Mouse (Mus musculus) lung, embryonic 16.5 days (tissue): ENCODE results near the gene Pla2g2e. TPM values are rescaled to one million over a fixed set of nuclear protein-coding genes. Genes with fewer than 3 reads are reported as not detected.

Experiments
- ATAC-seq: fragments of 200-750 bp; cut with Nextera tagmentation; 2 replicates; pipeline ENCODE4 v1.8.0; 2017; ENCODE audit warnings: low read depth, mild to moderate bottlenecking, moderate library complexity
- H3K27ac ChIP-seq: fragments of 300-500 bp; sonication (generic); 2 replicates; pipeline ENCODE4 v1.5.1; 2014; ENCODE audit warnings: mild to moderate bottlenecking, control low read depth, low read length
- H3K27me3 ChIP-seq: fragments of 300-500 bp; sonication (generic); 2 replicates; pipeline ENCODE4 v1.6.1; 2014; ENCODE audit warnings: low read depth, low read length, mixed read lengths; ENCODE audit not compliant: control insufficient read depth, insufficient read depth
- H3K36me3 ChIP-seq: fragments of 300-500 bp; sonication (generic); 2 replicates; pipeline ENCODE4 v1.6.1; 2014; ENCODE audit warnings: low read length; ENCODE audit not compliant: control insufficient read depth, insufficient read depth
- H3K4me1 ChIP-seq: fragments of 300-500 bp; sonication (generic); replicated peaks from 2 replicates; pipeline ENCODE4 v1.6.1; 2014; ENCODE audit warnings: low read length, mixed read lengths; ENCODE audit not compliant: control insufficient read depth, insufficient read depth
- H3K4me2 ChIP-seq: fragments of 300-500 bp; sonication (generic); 2 replicates; pipeline ENCODE4 v1.6.1; 2014; ENCODE audit warnings: low read depth, low read length, control low read depth
- H3K4me3 ChIP-seq: fragments of 300-500 bp; sonication (generic); 2 replicates; pipeline ENCODE4 v1.5.1; 2014; ENCODE audit warnings: mild to moderate bottlenecking, low read length, control low read depth
- H3K9ac ChIP-seq: fragments of 300-500 bp; sonication (generic); 2 replicates; pipeline ENCODE4 v1.6.1; 2014; ENCODE audit warnings: low read length, control low read depth
- H3K9me3 ChIP-seq: fragments of 300-500 bp; sonication (generic); 2 replicates; pipeline ENCODE4 v1.6.1; 2016; ENCODE audit warnings: low read length; ENCODE audit not compliant: control insufficient read depth
- WGBS: fragments of 180-500 bp; shearing (Covaris S2); extraction: QIAGEN DNeasy Blood & Tissue Kit; methylation state at CpG from one replicate; pipeline ENCODE4 v1.1.7; 2014; 5-methylcytosine and 5-hydroxymethylcytosine counted together
- polyA plus RNA-seq: library from polyadenylated mRNA; unstranded; fragments of >200 nt; fragmentation: Nextera tagmentation; extraction: Ambion mirVana; gene quantifications from 2 replicates; pipeline ENCODE4 v1.2.1, GENCODE M21; 2015

The Pla2g2e gene
- polyA plus RNA-seq = not detected in 2 replicates

GRCm38 (mm10) chr4:138877731-138878130, at the start of gene Pla2g2e:
Gene Pla2g2e (plus strand): TSS chr4:138877942.
- H3K4me1 ChIP-seq = peaks cover 5% of the 10 kb centered on the region; the same call in 1 of the 2 replicates
- H3K9ac ChIP-seq = no peak within 1 kb of the TSS
- no peak within 1 kb of the TSS for H3K27ac ChIP-seq
- H3K4me3 ChIP-seq = no peak within 1 kb of the TSS
- no peak within 1 kb of the TSS for H3K4me2 ChIP-seq
- no peaks in the 10 kb centered on the region for H3K9me3 ChIP-seq
- H3K36me3 ChIP-seq = no peaks in the 10 kb centered on the region
- no peaks in the 10 kb centered on the region; the same call in 1 of the 2 replicates for H3K27me3 ChIP-seq
- ATAC-seq = no peak
- 74% methylated on average over 4 of the region's 4 CpGs for WGBS

DNA sequence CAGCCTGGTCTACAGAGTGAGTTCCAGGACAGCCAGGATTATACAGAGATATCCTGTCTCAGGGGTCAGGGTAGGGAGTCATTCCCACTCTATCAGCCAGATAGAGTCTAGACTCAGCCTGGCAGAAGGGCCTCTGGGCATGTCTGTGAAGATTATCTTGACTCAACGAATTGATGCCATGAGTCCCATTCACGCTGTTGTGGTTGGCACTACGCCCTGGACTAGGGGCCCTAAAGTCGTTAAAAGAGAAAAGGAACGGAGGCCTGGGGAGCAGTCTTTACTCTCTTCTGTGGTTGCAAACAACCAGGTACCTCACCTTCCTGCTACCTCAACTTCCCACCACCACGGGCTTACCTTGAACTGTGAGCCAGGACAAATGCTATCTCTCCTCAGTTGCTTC, 37.9 kb upstream of the Pla2g2e start:
- H3K9ac ChIP-seq = no peak overlapping the region
- H3K4me1 ChIP-seq = no peaks in the 10 kb centered on the region
- no peak overlapping the region for H3K4me3 ChIP-seq
- H3K36me3 ChIP-seq = no peaks in the 10 kb centered on the region
- no peak for ATAC-seq
- no peak overlapping the region for H3K4me2 ChIP-seq
- 75% methylated on average over 6 of the region's 6 CpGs for WGBS
- H3K27me3 ChIP-seq = no peaks in the 10 kb centered on the region
- no peak overlapping the region for H3K27ac ChIP-seq
- peaks cover 14% of the 10 kb centered on the region for H3K9me3 ChIP-seq

DNA sequence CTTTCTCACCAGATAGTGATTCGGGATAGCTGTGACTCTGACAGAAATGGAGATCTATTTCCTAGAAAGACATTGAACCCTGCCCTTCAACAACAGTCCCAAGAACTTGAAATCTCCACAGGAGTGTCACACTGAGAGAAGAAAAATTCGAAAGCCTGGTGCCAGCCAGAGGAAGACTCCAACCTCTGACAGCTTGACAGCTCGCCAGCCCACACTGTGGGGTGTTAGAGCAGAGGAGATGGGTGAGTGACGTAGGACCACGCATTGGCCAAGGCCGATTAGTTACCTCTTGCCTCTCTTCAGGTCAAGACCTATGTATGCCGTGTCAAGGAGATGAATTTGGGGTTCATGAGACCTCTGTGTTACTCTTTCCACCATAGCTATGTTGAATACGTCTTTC, 37.0 kb upstream of the Pla2g2e start:
- H3K4me2 ChIP-seq = no peak overlapping the region
- no peak overlapping the region for H3K27ac ChIP-seq
- peaks cover 14% of the 10 kb centered on the region for H3K9me3 ChIP-seq
- H3K4me1 ChIP-seq = no peaks in the 10 kb centered on the region
- H3K36me3 ChIP-seq = no peaks in the 10 kb centered on the region
- ATAC-seq = no peak
- 67% methylated on average over 8 of the region's 8 CpGs for WGBS
- no peak overlapping the region for H3K4me3 ChIP-seq
- H3K27me3 ChIP-seq = no peaks in the 10 kb centered on the region
- H3K9ac ChIP-seq = no peak overlapping the region

GRCm38 (mm10) chr4:138841386-138841785, 36.4 kb upstream of the Pla2g2e start:
- no peak for ATAC-seq
- 54% methylated on average over 7 of the region's 7 CpGs for WGBS

DNA sequence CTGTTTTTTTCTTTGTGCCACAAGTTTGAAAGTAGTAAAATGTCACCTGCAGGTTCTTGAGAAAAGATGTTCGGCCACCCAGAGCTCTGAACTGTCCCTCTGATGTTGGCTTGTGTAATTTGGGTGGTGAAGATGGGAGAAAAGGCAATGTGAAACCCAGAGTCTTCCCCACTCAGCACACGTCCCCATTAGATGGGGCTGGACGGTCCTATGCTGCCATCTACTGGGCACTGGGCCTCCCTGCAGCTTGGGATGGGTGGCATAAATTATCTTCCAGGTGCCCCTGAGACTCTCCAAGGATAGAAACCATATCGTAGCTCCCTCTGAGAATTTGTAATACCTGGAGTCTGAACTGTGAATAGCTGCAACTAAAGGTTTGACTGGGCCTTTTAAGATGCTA, 26.3 kb upstream of the Pla2g2e start:
- no peaks in the 10 kb centered on the region for H3K36me3 ChIP-seq
- 3% methylated on average over 4 of the region's 4 CpGs for WGBS
- H3K4me2 ChIP-seq = no peak overlapping the region
- H3K9me3 ChIP-seq = no peaks in the 10 kb centered on the region
- H3K9ac ChIP-seq = no peak overlapping the region
- no peak overlapping the region for H3K4me3 ChIP-seq
- no peaks in the 10 kb centered on the region for H3K4me1 ChIP-seq
- H3K27me3 ChIP-seq = no peaks in the 10 kb centered on the region
- no peak for ATAC-seq
- H3K27ac ChIP-seq = no peak overlapping the region

More at GRCm38 (mm10) chr4:138841386-138841785, 36.4 kb upstream of the Pla2g2e start:
- H3K4me2 ChIP-seq = no peak overlapping the region
- H3K27ac ChIP-seq = no peak overlapping the region
- no peak overlapping the region for H3K4me3 ChIP-seq
- H3K9ac ChIP-seq = no peak overlapping the region
- H3K4me1 ChIP-seq = no peaks in the 10 kb centered on the region
- no peaks in the 10 kb centered on the region for H3K27me3 ChIP-seq
- H3K9me3 ChIP-seq = peaks cover 14% of the 10 kb centered on the region
- H3K36me3 ChIP-seq = no peaks in the 10 kb centered on the region

- no peak overlapping the region for H3K4me2 ChIP-seq
- no peak overlapping the region for H3K9ac ChIP-seq
- WGBS = 55% methylated on average over 6 of the region's 6 CpGs
- H3K27ac ChIP-seq = no peak overlapping the region
- no peaks in the 10 kb centered on the region for H3K36me3 ChIP-seq
- no peaks in the 10 kb centered on the region for H3K27me3 ChIP-seq
- ATAC-seq = no peak
- H3K4me3 ChIP-seq = no peak overlapping the region
- H3K9me3 ChIP-seq = no peaks in the 10 kb centered on the region
- no peaks in the 10 kb centered on the region for H3K4me1 ChIP-seq
Measured at GRCm38 (mm10) chr4:138852961-138853360, 24.8 kb upstream of the Pla2g2e start.

DNA sequence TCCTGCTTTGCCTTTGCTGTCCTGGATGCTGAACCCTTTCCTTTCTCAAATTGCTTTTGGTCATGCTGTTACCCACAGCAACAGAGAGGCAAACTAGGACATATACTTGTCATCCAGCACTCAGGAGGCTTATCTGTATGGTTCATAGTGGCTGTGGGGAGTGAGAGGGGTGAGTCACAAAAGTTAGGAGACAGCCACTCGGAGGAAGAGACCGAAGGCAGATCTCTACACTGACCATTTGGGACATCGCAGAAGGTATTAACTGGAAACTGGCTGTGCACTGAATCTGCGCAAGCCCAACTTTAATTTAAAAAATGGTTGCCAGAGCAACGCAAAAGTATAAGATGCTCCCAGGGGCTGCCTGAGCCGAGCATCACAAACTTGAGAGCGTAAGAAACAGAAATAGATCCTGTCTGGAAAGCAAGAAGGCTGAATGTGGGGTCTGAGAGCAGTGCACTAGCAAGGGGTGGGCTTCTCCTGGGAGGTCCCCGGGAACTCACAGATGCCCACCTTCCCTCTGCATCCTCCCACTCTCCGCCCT, 22.6 kb upstream of the Pla2g2e start:
- WGBS = 75% methylated on average over 9 of the region's 9 CpGs
- no peak overlapping the region for H3K4me2 ChIP-seq
- no peaks in the 10 kb centered on the region for H3K36me3 ChIP-seq
- H3K4me3 ChIP-seq = no peak overlapping the region
- no peak overlapping the region for H3K27ac ChIP-seq
- no peak overlapping the region for H3K9ac ChIP-seq
- no peak for ATAC-seq
- H3K9me3 ChIP-seq = no peaks in the 10 kb centered on the region
- H3K4me1 ChIP-seq = peaks cover 3% of the 10 kb centered on the region; the same call in 1 of the 2 replicates
- no peaks in the 10 kb centered on the region for H3K27me3 ChIP-seq

DNA sequence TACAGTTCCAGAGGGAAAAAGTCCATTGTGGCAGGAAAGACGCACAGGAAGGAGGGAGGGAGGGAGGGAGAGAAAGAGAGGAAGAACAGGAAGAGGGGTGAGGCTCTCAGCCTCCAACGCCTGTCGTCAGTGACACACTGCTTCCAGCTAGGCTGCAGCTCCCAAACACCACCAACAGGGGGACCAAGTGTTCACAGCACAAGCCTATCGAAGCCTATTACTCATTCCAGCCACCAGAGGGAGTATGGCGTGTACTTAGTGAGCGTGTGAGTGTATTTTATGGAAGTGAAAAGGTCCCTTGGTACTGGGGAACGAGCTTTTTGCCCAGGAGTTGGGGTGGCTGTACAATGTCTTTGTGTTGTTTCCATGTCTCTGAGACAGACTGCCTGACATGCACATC, 21.3 kb upstream of the Pla2g2e start:
- no peaks in the 10 kb centered on the region for H3K36me3 ChIP-seq
- no peaks in the 10 kb centered on the region for H3K27me3 ChIP-seq
- WGBS = 18% methylated on average over 7 of the region's 7 CpGs
- ATAC-seq = peak; percentile 62
- H3K4me3 ChIP-seq = no peak overlapping the region
- no peaks in the 10 kb centered on the region for H3K9me3 ChIP-seq
- no peak overlapping the region for H3K9ac ChIP-seq
- H3K27ac ChIP-seq = no peak overlapping the region
- H3K4me1 ChIP-seq = peaks cover 3% of the 10 kb centered on the region; the same call in 1 of the 2 replicates
- no peak overlapping the region for H3K4me2 ChIP-seq

DNA sequence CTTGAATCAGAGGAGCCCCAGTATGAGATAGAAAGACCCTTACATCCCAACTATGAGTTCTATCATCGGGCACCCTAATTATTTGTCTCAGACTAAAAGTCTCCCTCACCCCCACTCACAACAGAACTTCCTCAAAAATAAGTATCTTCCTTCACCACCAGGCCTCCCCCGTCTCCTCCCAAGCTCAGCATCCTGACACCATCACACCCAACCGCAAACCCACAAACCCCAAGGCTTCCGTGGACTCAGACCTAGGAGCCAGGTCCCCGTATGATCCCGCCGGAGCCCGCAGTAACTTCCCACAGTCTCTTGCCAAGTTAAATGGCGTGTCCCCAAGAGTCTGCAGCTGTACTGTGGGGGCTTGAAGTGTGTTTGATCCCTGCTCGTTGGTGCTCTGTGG, 20.2 kb upstream of the Pla2g2e start:
- Histone ChIP-seq H3K4me1 (peaks cover 3% of the 10 kb centered on the region; the same call in 1 of the 2 replicates), H3K9me3 (no peaks in the 10 kb centered on the region), H3K27me3 (no peaks in the 10 kb centered on the region), H3K4me2 (no peak overlapping the region), H3K9ac (no peak overlapping the region), H3K27ac (no peak overlapping the region), H3K36me3 (no peaks in the 10 kb centered on the region), H3K4me3 (no peak overlapping the region)
- WGBS = 66% methylated on average over 10 of the region's 10 CpGs
- no peak for ATAC-seq

- H3K9ac ChIP-seq = no peak overlapping the region
- ATAC-seq = no peak
- H3K9me3 ChIP-seq = no peaks in the 10 kb centered on the region
- H3K36me3 ChIP-seq = no peaks in the 10 kb centered on the region
- H3K4me3 ChIP-seq = no peak overlapping the region
- peaks cover 3% of the 10 kb centered on the region; the same call in 1 of the 2 replicates for H3K4me1 ChIP-seq
- WGBS = 71% methylated on average over 15 of the region's 15 CpGs
- no peak overlapping the region for H3K4me2 ChIP-seq
- H3K27ac ChIP-seq = no peak overlapping the region
- H3K27me3 ChIP-seq = no peaks in the 10 kb centered on the region
Measured at GRCm38 (mm10) chr4:138858446-138858845, 19.3 kb upstream of the Pla2g2e start.
